Mouse (Mus musculus): ENCODE data around the gene Gsta4.
"Not testable (repeated sequence)": the region's sequence is repeated elsewhere in the genome, so short reads cannot be mapped to it uniquely, and the experiment has no call there.

- not testable (repeated sequence) for TF ChIP-seq POLR2A (IDR thresholded peaks at IDR 0.05; ENCODE audit: borderline replicate concordance, insufficient read depth, low read length); CTCF (IDR thresholded peaks at IDR 0.05; ENCODE audit: borderline replicate concordance, insufficient read depth, low read depth, low read length)
These were observed 47.9 kb downstream of the Gsta4 start, which contains the start of gene Gsta1 for GRCm38 (mm10) chr9:78230461-78230860.
